Mouse (Mus musculus) lung, adult 18-20 months (tissue): ENCODE data around the gene Eif2b5.
A peak's percentile ranks its signal among the peaks of the same experiment; 100 is the strongest.
"Not testable (repeated sequence)": the region's sequence is repeated elsewhere in the genome, so short reads cannot be mapped to it uniquely, and the experiment has no call there.

ENCODE experiments used
- DNase-seq, 2 experiments: peaks; one replicate each; pipeline ENCODE4 v3.0.0; 2022; ENCODE audit warnings: mixed read lengths in 2 of 2

Gene Eif2b5

DNA sequence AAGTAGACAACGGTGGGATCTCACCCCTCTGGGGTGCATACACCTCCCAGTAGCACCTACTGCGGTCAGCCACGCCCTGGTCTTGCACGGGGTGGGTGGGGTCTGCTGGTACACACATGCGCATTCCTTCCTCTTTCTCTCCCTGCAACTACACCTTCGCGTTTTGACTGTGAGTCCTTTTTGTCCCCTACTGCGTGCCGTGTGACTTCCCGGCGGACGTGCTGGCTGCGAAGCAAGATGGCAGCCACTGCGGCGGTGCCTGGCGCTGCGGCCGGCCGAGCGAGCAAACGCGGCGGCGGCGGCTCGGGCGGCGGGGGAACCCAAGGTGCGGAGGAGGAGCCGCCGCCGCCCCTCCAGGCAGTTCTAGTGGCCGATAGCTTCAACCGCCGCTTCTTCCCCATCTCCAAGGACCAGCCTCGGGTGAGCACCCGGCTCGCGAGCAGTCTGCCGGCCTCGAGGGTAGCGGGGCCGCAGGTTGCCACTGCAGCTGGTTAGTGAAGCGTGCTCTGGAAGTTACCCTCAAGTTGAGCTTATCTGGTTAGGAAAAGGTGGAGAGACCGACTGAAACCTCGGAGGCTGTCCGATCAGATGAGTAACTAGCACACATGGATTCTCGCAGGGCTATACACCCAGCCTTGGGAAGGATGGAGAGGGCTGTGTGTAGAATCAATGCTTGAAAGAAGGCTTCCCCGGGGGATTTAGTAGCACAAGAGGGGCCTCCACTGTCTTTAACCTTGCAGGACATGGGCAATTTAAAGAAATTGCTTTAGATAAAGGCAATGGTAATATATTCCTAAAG is at the start of gene Eif2b5:
Gene Eif2b5, plus strand, starts transcription at position 141 of the 799 bp plus-strand sequence.
- peak; percentile 97 to 98 for DNase-seq

DNA sequence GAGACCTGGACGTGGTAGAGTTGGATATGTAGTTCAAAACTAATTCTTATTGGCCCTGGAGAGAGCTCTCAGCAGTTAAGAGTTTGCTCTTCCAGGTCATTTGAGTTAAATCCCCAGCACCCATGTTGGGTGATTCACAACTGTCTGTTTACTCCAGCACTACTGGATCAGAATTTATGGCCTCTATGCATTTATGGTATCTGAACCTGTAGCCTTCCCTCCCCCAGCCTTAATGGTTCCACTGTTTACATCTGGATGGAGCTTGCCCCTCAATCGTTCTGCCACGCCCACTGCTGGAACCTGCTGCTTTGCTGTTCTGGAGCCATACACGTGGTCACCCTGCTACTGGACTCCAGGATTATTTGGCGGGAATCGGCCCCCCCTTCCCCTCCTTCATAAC is 46.8 kb upstream of the Eif2b5 start:
- no peak for DNase-seq

DNA sequence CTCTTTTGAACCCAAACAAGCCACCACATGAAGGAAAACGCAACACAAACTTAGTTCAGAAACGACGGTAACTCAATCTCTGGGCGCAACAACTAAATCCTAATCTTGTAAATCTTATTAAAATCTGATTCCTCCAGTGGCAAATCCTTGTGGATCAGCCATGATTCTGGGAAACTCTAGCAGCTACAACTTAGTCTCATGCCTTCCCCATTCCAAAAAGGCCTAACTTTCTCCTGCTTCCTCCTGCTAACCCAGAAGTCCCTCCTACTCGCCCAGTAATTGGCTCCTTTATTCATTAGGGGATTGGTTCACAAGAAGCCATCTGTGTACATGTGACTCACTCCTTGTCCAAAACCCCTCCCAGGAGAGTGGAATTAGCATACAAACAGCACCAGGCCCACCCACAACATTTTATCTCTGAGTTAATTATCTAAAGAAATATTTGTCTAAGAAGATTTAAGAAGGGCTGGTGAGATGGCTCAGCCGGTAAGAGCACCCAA is 44.4 kb upstream of the Eif2b5 start:
- no peak for DNase-seq

DNA sequence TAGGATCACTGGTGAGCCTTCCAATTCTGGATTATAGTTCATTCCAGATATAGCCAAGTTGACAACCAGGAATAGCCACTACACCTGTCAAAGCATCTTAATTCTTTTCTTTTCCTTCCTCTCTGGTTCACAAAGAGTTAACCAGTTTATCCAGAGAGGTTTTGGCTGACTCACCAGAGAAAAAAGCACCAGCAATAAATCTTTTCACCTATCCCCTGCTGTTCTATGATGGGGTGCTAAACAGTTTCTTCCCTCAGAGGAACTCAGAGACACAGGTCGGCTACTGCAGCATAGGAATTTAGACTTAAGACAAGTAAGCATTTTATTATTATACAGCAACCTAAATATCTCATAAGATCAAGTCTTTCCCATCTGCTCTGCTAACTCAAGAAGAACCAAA is 42.5 kb upstream of the Eif2b5 start:
- no peak for DNase-seq

DNA sequence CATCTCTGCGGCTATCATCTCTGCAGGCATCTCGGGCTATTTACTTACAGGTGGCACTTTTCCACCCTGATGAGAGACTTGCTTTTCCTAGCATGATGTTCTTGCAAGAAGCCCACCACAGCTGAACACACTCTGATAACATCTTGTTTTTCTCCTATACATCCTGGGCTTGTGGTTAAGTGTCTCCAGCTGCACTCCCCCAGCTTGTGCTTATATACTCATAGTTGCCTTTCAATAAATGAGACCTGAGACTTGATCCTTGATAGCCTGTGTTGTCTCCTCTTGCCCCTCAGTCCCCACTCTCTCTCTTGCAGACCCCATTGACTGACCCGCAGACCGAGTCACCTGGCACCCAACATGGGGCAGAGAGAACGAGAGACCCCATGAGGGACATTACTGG is 39.9 kb upstream of the Eif2b5 start:
- not testable (repeated sequence) for DNase-seq

DNA sequence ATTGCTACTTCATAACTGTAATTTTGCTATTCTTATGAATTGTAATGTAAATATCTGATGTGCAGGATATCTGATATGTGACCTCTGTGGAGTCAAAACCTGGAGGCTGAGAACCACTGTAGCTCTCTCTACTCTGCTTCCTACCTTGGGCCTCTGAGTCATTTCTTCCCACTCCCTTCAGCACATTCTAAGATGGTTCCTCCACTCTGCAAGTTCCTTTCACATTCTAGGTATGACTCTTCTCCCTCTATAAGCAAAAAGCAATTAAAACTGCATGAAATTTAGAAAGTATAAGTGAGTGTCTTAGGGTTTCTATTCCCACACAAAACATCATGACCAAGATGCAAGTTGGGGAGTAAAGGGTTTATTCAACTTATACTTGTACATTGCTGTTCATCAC is 33.9 kb upstream of the Eif2b5 start:
- no peak for DNase-seq

DNA sequence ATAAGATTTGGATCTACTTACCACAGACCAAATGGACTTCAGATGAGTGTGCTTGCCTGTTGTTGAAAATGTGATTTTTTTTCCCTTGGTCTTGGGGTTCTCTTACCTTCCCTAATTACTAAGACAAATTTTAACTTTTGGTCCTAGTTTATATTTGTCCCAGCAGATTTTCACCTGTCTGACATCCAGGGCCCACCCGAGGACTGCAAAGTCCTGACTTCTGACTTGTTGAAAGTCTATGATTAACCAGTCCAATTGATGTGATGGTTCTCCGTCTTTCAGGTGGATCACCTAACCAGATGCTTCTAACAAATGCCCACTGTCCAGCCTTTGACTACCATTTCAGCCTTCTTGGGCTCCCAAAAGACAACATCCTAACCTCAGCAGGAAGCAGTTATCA is 27.6 kb upstream of the Eif2b5 start:
- DNase-seq, result no peak

DNA sequence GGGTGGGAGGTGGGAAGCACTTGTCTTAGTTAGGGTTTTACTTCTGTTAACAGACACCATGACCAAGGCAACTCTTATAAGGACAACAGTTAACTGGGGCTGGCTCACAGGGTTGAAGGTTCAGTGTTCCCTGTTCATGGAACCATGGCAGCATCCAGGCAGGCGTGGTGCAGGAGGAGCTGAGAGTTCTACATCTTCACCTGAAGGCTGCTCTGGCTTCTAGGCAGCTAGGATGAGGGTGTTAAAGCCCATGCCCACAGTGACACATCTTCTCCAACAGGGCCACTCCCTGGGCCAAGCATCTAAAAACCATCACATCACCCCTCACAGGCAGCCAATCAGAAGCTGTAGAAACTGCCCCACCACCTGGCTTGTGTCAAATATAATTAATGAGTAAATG is 26.9 kb upstream of the Eif2b5 start:
- DNase-seq, result no peak

DNA sequence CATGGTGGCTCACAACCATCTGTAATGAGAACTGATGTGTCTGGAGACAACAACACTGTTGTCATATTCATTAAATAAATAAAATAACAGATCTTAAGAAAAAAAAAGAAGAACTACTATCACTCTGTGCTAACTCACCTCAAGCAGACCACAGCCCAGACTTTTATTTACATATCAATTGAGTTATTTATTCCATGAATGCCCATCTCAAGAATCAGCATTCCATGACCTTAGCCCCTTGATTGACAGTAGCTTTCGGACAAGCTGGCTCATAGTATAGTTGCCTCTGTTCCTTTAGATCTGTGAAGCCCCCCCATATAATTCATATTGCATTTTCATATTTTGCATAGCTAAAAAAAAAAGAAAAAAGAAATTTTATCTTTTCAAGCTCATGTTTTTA is 24.9 kb upstream of the Eif2b5 start:
- DNase-seq, result no peak

DNA sequence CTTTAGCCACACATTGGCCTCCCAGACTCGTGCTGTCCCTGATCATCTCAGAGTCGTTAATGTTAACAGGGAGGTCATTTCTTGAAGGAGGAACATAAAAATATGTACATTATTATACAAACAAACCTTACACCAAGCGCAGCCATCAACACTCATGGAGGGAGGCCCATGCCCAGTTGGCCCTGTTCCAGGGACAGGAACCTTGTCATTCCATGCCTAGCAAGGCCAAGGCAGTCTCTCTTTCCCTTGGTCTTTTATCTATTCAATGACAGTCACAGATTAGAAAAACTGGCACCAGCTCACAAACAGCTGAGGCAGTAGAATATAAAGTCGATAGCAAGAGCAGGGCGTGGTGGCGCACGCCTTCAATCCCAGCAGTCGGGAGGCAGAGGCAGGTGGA is 24.4 kb upstream of the Eif2b5 start:
- no peak for DNase-seq

DNA sequence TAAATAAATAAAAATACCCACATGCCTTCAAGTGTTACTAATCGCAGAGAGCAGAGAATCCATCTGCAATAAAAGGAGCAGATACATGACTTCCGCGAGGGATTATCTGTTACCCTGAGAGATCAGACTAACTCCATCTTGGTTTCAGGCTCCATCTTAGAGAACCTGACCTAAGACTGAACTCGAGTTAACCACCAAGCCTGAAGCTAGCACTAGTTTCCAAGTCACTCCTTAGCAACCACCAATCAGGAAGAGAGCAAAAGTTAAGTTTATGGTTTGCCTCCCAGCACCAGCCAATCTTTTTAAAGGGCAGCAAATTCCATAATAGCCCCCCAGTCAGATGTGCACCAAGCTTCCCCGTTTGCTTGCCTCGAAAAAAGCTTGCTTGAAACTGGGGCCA is 23.8 kb upstream of the Eif2b5 start:
- DNase-seq, result no peak

DNA sequence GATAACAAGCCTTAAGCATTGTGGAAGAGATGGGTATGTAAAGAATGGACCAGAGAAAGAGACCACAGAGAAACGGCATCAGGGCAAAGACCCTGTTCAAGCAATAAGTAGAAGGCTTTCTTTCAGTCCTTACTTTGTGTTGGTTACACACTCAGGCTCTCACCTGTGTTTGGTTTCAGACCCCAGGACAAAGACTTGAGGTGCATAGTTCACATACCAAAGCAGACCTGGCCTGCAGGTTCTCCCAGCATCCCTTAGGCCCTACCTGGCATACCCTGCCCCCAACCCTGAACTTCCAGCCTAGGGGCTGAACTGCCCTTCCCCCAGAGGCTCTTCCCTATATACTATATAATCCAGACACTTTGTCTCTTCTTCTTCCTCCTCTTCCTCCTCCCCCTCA is 23.3 kb upstream of the Eif2b5 start:
- DNase-seq, result peak; percentile 12 to 23

DNA sequence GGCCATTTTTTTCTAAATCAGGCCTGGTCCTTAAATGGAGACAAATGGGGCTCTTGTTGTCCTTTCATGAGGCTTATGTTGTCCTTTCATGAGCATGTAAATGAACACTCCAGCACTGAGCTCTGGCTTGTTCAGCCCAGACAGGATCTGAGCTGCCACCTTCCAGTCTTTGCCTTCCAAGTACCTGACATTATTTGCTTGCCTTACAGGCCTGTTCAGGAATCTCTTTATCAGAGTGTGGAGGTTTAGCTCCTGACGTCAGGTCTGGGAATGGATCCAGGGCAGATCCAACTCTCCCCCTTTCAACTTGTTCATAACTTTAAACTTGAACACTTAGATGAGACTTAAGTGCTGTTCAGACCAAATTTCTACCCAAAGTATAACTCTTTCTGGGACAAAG is 21.8 kb upstream of the Eif2b5 start:
- DNase-seq, result peak; percentile 84 to 86

DNA sequence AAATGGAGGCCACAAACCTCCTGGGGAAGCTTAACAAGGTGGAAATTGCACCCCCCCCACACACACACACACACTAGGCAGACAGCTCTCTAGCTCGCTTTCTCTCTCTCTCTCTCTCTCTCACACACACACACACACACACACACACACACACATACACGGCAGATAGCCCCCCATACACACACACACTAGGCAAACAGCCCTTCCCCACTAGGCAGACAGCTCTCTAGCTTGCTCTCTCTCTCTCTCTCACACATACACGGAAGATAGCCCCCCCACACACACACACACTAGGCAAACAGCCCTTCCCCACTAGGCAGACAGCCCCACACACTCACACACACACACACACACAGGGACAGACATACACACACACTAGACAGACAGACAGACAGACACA is 21.3 kb upstream of the Eif2b5 start:
- DNase-seq, result no peak

DNA sequence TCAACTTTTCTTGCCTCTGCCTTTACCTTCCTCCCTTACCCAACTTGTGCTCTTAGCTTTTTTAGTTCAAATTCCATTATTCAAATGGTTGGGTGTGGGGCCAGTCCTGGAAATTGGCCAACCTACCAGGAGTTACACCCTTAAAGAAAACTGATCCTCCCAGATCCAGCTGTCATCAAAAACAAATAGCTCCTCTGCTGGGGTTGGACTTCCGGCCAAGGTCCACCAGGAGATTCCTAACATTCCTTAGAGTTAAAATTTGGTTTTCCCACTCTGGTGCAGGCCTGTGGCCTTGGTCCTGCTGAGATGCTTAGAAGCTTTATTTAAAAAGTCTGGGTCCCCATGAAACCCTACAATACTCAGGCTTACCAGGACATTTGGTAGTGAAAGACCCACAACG is 20.1 kb upstream of the Eif2b5 start:
- DNase-seq, result no peak

DNA sequence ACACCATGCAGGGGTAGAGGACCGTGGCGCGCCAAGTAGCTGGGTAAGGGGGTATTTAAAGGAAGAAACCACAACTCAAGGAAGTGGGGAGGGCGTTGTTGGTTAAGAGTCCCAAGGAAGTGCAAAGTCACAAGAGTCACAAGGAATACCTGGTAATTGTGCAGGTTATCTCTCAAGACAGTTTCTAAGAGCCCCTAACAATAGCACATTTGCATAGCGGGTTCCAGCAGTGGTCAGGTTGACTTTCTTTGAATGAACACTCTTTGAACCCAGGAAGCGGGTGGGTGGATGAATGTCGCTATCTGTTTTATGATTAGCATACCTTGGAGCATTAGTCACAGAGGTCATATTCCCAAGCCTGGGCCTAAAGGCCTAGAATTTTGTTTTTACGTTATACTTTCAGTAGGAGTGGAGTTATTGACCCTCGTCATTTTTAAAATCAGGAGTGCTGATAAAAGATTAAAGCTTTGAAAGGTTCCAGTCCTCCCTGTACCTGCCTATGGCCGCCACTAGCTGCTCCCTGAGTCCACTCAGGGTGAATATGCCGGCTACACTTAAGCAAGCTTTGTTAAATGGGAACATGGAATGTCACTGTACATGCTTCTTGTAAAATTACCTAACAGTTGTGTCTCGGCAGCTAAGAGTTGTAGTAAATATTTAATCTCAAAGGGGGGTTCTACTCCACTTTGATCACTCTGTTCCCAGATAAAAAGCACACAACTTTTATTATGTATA is 19.4 kb upstream of the Eif2b5 start:
- not testable (repeated sequence) for DNase-seq

DNA sequence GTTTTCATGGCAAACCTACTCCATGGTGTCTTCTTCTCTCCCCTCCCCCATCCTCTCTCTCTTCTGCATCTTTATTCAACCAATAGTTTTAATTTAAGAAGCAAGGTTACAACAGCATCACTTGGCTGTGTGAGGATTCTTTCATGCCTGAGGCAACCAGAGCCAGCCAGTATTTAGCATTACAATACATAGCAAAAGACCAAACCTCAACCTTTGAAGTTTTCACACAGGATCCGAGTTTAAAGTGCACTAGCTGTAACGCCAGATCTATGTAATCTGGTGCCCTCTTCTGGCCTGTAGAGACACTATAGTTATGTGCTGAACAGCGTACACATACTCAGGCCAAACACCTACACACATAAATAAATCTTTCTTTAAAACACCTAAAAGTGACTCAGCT is 18.5 kb upstream of the Eif2b5 start:
- DNase-seq, result peak in 1 of 2 experiments; percentile 36

DNA sequence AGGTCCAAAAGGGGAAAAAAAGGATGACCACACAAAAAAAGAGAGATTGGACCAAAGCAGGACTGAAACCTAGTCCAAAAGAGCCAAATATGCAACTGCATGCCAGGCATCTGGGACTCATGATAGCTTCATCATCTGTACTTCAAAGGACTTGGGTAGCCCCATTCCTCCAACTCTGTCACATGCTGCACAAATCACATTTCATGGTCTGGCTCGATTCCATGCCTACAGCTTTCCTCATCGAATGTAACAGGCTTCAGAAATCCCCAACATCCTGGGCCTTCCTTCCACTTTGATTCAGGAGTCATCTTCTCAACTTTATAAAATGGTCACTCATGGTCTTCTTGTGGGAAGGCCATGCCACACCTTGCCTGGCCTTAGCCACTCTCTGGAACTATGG is 16.9 kb upstream of the Eif2b5 start:
- DNase-seq, result no peak

DNA sequence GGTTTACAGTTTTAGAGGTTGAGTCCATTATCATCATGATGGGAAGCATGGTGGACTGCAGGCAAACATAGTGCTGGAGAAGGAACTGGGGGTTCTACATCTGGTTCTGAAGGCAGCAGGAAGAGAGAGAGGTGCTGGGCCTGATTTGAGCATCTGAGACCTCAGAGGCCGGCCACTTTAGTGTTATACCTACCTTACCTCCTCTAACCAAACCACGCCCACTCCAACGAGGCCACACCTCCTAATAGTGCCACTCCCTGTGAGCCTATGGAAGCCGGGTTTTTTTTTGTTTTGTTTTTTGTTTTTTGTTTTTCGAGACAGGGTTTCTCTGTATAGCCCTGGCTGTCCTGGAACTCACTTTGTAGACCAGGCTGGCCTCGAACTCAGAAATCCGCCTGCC is 14.9 kb upstream of the Eif2b5 start:
- DNase-seq, result not testable (repeated sequence)

DNA sequence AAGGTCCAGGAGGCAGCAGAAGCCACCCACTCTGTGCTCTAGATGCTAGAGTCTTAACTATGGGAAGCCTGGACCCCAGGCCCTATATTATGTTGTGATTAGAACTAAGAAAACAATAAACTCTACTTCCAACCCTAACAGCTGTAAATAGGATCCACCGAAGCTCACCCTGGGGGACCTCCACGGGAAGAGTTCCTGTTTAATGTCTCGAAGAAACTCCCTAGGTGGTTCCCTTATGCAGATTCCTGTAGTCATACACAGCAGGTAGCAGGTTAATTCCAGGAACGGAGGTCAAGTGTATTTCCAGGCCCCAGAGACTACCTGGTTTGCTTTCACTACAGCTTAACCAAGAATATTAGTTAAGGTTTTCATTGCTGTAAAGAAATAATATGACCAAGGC is 13.6 kb upstream of the Eif2b5 start:
- DNase-seq, result no peak

DNA sequence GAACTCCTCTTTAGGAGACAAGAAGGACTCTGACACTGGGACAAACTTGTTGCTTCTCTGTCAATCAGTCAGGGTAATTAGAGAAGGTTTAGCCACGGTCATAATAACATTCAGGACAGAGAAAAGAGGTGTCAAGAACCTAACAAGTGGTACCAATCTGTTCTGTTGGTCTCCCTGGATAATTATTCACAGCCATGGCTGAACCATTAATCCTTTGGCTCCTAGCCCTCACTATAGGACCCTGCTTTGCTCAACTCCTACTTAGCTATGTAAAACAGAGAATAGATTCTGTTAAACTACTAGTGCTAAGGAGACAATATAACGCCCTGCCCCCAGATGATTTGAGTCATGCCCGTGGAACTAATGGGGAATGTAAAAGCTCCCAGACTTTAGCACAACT is 12.6 kb upstream of the Eif2b5 start:
- DNase-seq, result no peak

DNA sequence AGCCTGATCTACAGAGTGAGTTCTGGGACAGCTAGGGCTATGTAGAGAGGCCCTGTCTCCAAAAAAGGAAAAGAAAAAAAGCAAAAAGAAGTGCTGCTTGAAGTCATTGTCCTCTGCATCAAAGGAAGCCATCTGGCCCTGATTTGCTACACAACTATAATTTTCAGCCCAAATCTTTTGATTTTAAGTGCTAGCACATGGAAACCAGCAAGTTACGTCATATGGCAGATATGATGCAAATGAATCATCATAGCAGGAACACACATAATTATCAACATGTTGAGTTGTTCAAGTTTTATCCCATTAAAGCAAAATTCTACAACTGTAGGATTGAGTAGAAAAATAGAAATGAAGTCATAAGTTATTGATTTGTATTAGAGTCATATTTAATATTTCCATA is 10.5 kb upstream of the Eif2b5 start:
- no peak for DNase-seq

DNA sequence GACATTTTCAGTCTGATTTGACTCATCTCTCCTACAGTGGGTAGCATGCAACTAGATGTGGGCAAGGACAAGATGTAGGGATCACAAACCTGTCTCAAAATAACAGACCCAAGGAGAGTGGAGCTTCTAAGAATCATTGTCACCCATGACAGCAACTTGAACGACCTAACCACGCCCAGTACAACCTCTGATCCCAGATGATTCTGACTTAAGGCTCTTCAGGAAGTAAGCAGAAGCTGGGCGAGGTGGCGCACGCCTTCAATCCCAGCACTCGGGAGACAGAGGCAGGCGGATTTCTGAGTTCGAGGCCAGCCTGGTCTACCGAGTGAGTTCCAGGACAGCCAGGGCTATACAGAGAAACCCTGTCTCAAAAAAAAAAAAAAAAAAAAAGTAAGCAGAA is 9.9 kb upstream of the Eif2b5 start:
- not testable (repeated sequence) for DNase-seq

DNA sequence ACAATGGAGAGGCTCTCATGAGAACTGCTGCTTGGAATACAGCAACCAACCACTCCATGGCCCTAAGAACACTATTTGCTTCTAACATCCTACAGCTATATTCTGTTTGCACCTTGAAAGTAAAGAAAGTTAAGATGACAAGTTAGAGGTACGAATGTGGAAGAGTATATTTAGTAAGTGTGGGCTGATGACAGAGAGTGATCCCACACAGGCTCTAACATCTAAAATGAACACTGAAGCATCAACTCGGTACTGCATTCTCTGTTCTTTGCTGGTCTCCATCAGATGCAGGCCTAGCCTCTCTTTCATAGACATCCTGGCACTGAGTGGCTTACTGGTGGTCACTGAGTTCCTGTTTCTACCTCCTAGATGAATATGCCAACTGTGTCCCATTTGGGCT is 9.4 kb upstream of the Eif2b5 start:
- no peak for DNase-seq
